Mouse (Mus musculus) urinary bladder, postnatal 4 days (tissue): ENCODE results near the gene Bri3.
"Not testable (repeated sequence)": the region's sequence is repeated elsewhere in the genome, so short reads cannot be mapped to it uniquely, and the experiment has no call there.

ENCODE experiments used
- DNase-seq, 2 experiments: peaks; one replicate each; pipeline ENCODE4 v3.0.0; 2021 to 2022; ENCODE audit warnings: low spot score in 2 of 2

Gene Bri3

DNA sequence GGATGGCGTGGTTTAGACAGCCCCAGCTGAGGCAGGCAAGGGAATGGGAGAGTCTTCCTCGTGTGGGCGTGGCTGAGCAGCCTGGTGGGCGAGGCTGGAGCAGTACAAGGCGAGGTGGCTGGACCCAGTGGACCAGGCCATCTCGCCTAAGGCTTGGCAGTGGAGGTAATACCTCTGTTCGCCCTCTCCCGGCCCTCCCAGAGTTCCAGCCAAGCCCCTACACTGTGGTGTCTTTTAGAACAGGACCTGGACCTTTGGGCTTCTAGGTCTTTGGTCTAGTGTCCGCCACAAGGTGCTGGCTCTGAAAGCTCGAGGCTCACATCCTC, 114.3 kb downstream of the Bri3 start:
- DNase-seq: no peak

DNA sequence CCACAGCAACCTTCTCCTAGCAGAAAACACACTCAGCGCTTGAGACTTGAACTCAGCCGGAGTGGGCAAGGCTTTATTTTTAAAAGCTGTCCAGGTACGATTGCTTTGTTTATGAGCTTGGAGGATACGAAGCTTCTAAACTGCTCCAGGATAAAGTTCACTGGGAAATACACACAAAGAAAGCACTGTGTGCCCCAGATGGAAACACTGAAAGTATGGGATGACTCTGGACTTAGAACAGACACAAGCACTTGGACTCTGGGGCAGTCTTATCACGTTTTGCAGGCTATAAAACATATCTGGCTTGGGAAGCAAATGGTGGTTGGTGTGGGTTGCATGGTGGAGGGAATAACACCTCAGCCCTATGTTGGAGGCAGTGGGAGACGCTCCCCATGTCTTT, 115.6 kb downstream of the Bri3 start:
- no peak for DNase-seq

DNA sequence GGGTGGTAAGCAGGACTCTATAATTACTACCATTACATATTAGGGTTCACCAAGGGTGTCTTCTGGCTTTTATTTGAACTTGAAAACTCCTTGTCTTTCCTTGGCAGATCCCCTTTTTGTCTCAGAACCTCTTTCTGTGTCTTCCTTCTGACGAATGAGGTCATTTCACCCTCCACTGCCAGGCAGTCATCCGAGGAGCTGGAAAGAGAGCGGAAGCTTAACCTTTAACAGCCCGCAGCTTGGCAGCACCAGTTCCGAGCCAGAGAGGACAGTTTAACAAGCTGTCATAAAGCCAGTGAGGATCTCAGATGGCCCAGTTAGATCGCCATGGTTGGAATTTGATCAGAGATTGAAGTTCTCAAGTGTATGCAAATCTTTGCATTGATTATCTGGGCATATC, 116.1 kb downstream of the Bri3 start:
- no peak for DNase-seq

DNA sequence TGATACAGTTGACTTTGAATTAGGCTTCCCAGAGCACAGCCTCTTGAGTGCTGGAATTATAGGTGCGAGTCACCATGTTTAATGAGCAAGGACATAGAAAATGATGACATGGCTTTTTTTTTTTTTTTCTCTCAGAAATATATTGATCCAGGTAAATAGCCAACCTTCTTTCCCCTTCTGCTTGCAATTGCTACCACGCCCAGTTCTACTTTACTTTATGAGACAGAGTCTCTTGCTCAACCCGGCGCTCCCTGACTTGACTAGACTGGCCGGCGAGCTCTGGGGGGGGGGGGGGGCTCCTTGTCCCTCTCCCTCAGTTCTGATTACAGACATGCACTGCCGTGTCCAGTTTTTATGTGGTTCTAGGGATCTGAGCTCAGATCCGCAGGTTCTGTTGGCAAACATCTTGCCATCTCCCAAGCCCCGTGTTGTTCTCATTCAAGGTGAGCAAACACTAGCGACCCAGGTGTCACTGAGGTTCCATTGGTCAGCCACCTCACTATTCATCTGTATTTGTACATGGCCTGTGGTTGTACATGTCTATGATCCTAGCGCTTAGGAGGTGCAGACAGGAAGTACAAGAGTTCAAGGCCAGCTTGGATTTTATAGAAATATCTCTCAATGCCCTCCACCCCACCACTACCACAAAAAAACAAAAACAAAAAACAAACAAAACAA, 120.6 kb downstream of the Bri3 start:
- DNase-seq: no peak

DNA sequence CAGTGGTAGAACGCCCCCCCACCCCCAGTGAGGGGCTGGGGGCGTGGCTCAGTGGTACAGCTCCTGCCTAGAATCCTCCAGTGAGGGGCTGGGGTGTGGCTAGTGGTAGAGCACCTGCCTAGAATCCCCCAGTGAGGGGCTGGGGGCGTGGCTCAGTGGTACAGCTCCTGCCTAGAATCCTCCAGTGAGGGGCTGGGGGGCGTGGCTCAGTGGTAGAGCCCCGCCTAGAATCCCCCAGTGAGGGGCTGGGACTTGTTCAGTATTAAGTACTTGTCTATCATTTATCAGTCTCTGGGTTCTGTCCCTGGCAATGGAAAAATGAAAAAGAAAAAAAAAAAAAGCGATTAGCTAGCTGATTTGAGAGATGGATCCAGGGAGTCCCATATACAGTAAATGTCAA, 122.3 kb downstream of the Bri3 start:
- DNase-seq: not testable (repeated sequence)

DNA sequence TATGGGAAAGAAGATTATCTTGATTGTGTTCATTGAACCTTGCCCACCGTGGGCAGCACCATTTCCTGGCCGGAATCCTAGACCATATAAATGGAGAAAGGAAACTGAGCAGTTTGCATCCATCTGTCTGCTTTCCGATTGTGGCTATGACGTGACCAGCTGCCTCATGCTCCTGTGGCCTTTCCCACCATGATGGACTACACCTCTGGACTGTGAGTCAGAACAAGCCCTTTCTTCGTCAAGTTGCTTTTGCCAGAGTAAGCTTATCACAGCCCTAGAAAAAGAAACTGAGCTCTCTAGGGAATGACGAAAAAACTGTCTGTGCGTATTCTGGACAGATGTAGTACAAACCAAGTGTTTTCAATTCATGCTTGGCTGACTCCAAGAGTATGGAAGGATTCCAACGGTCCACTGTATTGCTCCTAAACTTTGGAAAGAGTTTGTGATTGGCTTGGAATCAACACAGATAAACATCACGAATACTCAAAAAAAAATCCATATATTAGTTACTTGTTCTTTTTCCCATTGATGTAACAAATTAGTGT, 124.5 kb downstream of the Bri3 start:
- no peak for DNase-seq

DNA sequence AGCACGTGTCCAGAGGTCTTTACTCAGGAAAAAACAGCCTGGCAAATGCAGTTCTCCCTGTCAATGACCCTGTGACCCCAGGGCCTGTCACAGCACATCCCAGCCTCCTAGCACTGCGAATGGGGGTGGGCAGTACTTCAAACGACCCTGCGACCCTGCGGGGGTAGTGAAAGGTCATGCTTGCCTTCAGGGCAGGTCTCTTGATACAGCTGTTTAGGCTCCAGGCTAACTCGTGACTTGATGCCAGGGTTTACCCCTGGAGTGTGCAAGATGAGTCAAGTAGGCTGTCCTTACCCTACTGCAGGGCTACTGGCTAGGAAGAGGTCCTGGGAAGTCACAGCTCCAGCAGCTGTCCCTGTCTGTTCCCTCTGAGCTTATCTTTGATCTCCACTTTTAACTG, 126.7 kb downstream of the Bri3 start:
- DNase-seq: no peak

DNA sequence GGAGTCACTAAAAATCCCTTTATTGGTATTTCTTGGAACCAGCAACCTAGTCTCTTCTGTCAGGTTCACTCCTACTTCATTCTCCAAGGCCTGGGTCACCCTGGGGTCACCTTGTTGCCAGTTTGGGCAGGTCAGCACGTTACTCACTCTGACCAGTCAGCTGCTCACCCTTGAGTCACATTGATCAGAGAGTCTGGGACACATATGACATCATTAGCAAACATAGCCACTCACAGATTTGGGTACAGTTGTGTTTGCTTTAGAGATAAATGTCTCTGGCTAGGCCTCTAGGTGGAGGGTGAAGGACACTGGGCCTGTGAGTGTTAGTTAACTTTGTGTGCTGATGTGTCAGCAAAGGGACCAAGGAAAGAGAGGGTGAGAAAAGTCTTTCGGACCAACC, 127.9 kb downstream of the Bri3 start:
- DNase-seq: no peak

DNA sequence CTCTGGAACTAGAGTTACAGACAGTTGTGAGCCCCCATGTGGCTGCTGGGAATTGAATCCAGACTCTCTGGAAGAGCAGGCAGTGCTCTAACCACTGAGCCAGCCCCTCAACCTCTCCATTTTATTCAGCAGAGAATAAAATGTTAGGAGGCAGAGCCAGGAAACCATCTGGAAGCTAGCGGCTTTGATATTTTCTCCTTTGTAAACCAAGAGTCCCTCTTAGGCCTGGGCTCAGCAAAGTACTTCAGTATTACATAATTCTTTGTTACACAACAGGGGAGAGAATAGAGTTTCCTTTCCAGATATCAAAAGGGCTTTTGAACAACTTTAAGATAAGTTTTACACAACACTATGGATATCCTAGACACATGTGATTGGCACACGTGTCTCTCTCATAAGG, 128.6 kb downstream of the Bri3 start:
- DNase-seq: no peak

DNA sequence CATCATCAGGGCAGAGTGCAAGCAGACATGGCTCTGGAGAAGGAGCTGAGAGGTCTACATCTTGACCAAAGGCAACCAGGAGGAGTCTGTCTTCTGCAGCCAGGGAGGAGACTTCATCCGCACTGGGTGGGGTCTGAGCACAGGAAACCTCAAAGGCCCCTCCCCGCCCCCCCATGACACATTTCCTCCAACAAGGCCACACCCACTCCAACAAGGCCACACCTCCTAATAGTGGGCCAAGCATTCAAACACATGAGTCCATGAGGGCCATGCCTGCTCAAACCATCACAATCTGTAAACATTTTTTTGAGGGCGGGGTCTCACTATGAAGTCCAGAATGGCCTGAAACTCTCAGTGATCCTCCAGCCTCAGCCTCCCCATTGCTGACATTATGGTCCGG, 135.2 kb downstream of the Bri3 start:
- no peak for DNase-seq

DNA sequence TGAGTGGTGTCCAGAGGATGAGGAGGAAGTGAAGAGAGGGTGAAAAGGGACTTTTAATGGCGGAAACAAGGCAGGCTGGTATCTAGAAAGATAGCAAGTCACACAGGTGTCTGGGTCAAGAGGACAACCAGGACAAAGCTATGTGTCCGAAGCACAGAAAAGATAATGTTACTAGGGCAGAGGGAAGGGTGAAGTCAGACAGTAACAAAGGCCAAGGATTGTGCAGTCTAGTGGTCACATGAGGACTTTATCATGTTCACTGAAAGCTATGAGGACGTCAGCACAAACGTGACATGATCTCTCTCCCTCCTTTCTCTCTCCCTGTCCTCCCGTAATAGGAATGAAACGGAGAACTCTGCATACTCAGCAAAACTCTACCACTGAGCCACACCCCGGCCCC, 136.5 kb downstream of the Bri3 start:
- DNase-seq: no peak

DNA sequence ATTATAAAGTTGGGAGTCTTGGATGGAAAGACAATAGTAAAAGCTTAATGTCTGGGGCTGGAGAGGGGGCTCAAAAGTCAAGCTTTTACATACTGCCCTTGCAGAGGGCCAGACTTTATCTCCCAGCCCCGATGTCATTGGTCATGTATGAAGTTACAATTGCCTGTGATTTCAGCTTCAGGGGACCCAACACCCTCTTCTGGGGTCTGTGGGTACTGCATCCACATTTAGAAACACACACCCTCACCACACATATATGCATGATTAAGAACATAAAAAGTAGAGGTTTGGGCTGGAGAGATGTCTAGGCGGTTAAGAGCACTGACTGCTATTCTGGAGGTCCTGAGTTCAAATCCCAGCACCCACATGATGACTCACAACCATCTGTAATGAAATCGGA, 137.5 kb downstream of the Bri3 start:
- no peak for DNase-seq

DNA sequence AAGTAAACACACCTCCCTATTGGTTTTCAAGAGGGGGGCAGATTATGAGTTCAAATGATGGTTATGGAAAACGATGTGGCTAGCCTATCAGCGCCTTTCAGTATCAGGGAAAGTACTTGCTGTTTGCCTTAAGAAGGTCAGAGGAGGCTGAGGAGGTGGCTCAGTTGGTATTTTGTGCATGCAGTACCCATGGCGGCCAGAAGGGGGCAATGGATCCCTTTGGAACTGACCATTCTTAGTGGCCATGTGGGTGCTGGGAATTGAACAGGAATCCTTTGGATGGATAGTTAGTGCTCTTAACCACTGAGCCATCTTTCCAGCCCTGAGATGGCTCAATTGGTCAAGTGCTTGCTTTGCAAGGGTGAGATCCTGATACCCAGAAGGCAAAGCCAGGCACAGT, 139.7 kb downstream of the Bri3 start:
- DNase-seq: no peak

DNA sequence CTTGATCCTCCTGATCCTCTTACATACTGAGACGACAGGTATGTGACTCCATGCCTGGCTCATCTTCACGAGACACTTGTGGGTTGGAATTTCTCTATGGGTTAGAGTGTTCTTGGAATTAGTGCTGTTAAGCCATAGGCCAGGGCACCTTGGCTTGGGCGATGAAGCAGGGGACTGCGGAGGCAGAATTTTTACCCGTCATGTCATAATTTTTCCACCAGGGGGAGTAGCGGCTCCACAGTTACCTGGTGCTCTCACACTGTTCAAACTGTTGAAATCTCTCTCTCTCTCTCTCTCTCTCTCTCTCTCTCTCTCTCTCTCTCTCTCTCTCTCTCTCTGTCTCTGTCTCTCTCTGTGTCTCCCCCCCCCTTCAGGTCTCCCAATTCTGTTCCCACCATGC, 143.6 kb downstream of the Bri3 start:
- DNase-seq: peak in 1 of 2 experiments; percentile 25

DNA sequence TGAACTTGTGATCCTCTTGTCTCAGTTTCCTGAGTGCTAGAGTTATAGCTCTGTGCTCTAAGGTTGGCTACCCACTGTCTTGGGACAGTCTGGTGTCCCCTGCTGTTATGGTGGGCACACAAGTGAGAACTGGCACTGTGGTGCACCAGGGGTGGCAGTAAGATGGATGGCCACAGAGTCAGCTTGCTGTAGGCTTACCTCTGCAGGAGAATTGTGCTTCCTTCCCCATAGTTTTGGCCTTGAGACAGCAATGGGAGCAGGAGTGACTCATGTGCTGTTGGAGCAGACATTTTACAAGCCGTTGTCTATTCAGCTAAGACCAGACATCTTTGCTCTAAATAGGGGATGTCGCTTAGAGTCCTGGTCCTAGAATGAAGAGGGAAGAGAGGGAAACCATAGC, 149.9 kb downstream of the Bri3 start:
- DNase-seq: no peak

DNA sequence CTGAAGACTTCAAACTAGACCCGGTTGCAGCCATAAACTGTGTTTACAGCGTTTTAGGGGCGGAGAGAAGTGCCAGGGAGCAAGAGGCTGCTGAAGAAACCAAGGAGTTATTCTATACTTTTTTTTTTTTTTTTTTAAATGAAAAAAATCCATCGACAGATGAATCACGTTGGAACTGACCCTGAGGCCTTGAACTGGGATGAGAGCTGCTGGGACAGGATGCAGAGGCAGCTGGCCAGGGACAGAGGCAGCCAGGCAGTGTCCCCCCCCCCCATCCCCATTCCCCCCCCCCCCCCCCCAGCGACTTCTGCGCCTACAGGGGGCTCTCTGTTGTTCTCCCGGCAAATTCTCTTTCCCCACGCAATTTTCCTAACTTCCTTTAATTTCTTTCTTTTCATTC, 153.3 kb downstream of the Bri3 start:
- no peak for DNase-seq

DNA sequence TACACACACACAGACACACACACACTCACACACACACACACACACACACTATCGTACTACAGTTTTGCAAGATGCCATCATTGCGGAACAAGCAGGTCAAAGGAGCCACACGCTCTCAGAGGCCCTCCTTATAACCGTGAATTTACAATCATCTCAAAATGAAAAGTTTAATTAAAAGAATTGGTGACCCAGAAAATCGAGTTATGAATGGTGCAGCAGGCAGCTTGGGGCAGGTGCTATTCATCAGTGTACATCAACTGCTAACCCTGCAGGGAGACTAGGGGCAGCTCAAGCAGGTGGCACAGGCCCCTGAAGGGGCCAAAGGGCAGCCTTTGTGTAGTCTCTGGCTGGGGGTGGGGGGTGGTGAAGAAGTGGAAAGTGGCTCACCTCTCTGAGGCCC, 156.6 kb downstream of the Bri3 start:
- no peak for DNase-seq

DNA sequence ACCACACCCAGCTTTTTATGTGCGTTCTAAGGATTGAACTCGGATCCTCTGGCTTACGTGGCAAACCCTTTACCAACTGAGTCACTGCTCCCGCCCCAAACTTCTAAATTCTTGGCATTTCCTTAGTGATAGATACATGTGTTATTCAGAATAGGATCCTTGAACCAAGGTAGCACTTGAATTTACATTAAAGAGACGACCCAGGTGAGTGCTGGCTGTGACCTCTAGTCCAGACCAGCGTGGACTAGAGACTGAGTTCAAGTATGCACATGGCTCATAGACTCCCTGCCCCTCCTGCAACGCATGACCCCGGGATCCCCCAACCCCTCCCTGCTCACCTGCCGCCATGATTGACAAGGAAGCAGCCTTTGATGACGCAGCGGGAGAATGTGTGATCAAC, 162.0 kb downstream of the Bri3 start:
- no peak for DNase-seq

DNA sequence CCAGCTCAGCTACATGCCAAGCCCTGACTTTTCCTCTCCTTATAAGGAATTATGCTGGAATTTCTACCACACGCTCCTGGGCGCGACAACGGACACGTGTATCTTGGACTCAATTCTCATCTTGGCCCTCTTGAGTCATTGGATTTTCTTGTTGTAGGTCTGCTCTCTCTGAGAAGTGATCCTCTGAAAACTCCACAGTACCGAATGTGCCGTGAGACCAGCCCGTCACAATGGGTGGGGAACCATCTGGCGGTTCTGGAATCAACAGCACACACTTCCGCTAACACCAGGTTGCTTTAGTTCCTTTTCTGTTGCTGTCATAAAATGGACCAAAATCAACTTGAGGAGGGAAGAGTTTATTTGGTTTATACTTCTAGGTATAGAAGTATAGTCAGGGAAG, 166.4 kb downstream of the Bri3 start:
- DNase-seq: no peak

DNA sequence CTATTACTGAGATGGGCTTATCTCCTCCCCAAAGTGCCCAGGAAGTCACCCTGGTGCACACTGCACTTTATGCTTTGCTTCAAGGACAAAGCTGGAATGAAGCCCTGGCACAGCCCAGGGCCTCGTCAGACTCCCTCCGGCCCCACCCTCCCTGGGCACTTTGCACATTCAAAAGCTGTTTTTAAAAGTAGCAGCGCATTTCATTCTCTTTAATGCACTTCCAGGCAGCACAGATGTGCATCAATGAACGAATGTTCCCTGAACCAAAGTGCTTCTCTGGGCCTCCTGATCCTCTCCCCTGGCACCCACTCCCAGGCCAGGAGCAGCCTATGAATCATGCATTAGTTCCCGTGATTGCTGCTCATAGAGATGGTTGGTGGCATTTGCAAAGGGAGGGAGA, 167.5 kb downstream of the Bri3 start:
- no peak for DNase-seq

DNA sequence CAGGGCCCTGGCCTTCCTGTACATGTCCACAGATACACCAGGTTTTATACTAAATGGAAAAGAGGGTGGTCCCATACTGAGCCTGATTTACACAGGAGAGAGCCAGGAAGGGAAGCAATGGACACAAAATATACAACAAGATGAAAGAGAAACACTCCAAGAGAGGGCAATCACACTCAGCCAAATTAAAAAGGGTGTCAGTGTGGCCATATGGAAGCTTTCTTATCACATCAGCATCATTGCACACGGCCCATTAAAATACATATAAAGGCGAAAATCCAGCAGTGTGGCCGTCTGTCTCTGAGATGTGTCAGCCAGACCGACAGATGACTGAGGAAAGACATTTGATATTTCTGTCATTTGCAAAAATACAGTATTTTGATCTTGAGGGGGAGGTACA, 168.5 kb downstream of the Bri3 start:
- no peak for DNase-seq

DNA sequence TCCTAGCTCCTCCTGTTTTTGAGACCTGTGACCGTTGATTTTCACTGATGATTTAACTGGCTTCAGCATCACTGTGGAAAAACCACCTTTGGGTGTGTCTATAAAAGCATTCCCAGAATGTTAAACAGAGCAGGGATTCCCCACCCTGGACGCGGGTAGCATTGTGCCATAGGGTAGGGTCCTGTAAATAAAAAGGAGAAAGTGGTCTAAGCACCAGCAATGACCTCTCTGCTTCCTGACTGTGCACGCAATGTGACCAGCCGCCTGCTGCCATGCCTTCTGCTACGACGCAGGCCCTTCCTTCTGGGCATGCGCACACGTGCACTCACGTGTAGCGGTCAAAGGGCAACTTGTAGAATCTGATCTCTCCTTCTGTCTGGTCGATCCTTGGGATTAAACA, 174.2 kb downstream of the Bri3 start:
- no peak for DNase-seq

DNA sequence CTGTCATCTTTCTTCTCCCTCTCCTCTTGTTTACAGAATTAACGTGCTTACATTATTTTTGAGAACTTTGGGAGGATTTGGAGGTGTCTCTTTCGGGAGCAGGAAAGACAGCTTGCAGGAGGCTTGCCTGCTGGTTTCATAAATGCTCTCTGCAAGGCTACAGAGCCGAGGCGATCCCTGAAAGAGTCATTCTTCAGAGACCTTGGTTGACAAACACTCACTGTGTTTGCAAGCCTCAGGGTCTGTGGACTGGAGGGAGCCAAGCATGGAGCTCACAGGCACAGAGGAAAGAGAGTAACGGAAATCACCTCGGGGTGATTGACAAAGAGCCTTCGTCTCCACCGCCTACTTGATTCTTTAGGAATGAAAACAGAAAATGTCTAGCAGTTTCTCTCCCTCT, 175.8 kb downstream of the Bri3 start:
- no peak for DNase-seq

DNA sequence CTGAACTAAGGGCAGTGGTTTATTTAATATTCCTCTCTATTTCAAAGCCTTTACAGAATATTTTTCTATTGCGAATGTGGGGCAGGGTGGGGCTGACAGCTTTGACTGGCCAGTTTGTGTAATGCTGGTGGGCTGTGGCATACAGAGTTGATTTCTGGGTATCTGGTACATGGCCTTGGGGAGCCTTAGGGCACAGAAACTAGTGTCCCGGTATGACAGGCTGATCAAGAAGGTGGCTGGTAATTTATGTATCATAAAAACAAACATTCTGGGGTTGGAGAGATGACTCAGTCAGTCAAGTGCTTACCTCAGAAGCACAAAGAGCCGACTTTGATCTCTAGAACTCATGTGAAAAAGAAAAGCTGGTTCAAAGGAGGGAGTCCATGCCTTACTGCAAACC, 182.5 kb downstream of the Bri3 start:
- DNase-seq: no peak
